Mouse (Mus musculus) spleen, adult 2 months (tissue): ENCODE measurements at regions not wholly inside any gene's neighbourhood (a gene's known extent, or its start where the extent isn't known, plus 50 kb on each side); places are given as distances from the start of the nearest gene placed in this dataset.

ENCODE experiments used
- CTCF ChIP-seq: fragments of 200-500 bp; IDR thresholded peaks from 2 replicates; pipeline ENCODE4 v1.5.1; 2011; ENCODE audit warnings: mild to moderate bottlenecking, inconsistent platforms; ENCODE audit not compliant: insufficient read depth, insufficient read length, insufficient replicate concordance; ENCODE audit errors: extremely low read depth
- POLR2A ChIP-seq: fragments of 200-500 bp; IDR thresholded peaks from 2 replicates; pipeline ENCODE4 v1.6.1; 2011; ENCODE audit warnings: low read depth, low read length, inconsistent platforms

- TF ChIP-seq CTCF, result no peak
- TF ChIP-seq POLR2A, result no peak
Measured at GRCm38 (mm10) chr13:28780462-28780861, 173.1 kb downstream of the Sox4 start.
